Mouse (Mus musculus): ENCODE data around the gene Fam71d. TPM values are rescaled to one million over a fixed set of nuclear protein-coding genes. Genes with fewer than 3 reads are reported as not detected.

The Fam71d gene
- polyA plus RNA-seq, 2 experiments = not detected

DNA sequence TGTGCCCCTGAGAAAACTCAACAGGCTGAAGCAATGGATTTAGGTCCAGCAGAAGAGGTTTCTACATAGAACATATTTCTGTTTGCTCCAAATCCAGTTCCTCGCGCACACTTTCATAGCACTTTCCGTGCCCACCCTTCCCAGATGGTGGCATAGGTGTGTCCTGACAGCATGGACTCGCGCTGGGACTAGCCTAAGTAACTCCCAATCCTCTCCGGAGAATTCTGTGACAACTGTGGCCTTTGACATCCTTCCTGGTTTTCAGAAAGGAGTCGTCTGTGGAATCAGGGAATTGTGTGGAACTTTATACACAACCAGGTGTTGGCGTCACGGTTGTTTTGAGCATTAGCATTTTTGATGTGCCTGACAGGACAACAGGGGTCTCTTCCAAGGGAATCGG lies 56.8 kb downstream of the Fam71d start:
- H3K4me1 ChIP-seq (ENCODE audit: control insufficient read depth, insufficient read depth, low read length) = peaks cover 8% of the 10 kb centered on the region; the same call in 1 of the 2 replicates
- DNase-seq (ENCODE audit: low spot score) = no peak
- under 1% methylated on average over 10 of the region's 10 CpGs for WGBS
- H3K9me3 ChIP-seq (ENCODE audit: control insufficient read depth, low read length) = no peaks in the 10 kb centered on the region
- peak overlapping the region; percentile 60 for H3K9ac ChIP-seq (ENCODE audit: low read depth, low read length, severe bottlenecking)
- TF ChIP-seq POLR2A (IDR thresholded peaks at IDR 0.05; ENCODE audit: borderline replicate concordance, extremely low read depth, insufficient read depth, insufficient read length) = no peak
- ATAC-seq (ENCODE audit: low FRiP score, low read depth) = no peak
- no peaks in the 10 kb centered on the region for H3K27me3 ChIP-seq (ENCODE audit: control insufficient read depth, insufficient read depth, low read length)
- no peaks in the 10 kb centered on the region for H3K36me3 ChIP-seq (ENCODE audit: control insufficient read depth, insufficient read depth, low read length)
- H3K4me3 ChIP-seq (replicated peaks; ENCODE audit: low read length) = peak overlapping the region; percentile 82
- 0 out of 2 replicates have a peak overlapping the region, but pooled peaks have one; percentile 43 for H3K27ac ChIP-seq (replicated peaks; ENCODE audit: low read depth, low read length)
- peak overlapping the region; percentile 90 for H3K4me2 ChIP-seq (replicated peaks; ENCODE audit: low read depth, low read length, severe bottlenecking)

DNA sequence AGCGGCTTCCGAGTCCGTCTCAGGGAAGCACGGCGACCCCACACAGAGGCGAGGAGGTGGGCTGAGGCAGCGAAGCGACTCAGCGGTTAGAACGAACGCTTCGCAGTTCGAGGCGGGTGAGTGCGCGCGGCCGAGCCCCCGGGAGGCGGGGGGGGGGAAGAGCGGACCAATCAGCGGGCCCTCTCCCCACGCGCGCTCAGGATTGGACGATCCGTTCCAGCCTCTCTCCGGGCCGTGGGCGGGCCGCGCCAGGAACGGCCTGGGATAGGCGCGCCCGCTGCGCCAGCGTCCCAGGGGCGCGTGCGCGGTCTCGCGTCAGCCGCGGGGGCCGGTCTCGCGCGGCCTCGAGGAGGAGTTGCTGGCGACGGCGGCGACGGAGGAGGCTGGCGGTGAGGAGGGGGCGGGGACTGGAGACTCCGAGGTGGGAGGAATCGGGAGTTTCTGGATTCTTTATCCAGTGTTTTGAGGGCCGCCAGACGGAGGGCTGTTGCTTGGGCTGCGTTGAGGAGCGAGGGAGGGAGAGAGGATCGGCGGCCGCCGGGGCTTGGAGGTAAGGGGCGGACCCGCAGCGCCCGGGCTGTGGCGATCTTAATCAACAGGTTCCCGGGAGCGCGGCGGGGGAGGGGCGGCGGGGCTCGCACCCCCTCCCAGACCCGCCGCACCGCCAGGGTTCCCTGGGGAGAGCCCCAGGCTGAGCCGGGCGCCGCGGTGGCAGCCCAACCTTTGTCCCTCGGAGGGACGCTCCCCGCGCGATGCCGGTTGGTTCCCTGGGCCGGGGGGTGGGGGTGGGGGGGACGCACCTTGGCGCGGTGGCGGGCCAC lies 57.4 kb downstream of the Fam71d start, which contains the start of gene Mpp5:
Gene Mpp5 (plus strand): TSS at position 351 of the 821 bp plus-strand sequence.
- H3K4me3 ChIP-seq (replicated peaks; ENCODE audit: low read length) = peak within 1 kb of the TSS; percentile 82
- ATAC-seq (ENCODE audit: low FRiP score, low read depth) = peak; percentile 99
- 1% methylated on average over 54 of the region's 98 CpGs for WGBS

DNA sequence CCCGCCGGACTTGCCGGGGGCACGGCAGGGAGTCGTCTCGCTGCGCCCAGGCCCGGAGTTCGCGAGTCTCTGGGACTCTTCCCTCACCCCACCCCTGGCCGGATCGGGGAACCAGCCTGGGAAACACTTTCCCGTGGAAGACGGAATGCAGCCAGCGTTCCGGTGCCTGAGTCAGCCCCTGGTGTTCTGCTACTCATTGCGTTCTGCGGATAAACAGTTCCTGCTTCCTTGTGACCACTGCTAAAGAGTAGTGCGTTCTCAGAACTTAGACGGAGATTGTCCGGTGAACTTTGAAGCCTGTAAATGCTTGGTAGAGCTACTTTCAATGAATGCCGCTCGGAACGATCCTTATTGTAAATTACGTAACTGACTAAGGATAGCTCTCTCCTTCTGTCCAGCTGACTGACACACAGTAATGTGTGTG lies 58.1 kb downstream of the Fam71d start:
- Histone ChIP-seq H3K4me1 (ENCODE audit: control insufficient read depth, insufficient read depth, low read length) (peaks cover 8% of the 10 kb centered on the region; the same call in 1 of the 2 replicates), H3K27me3 (ENCODE audit: control insufficient read depth, insufficient read depth, low read length) (no peaks in the 10 kb centered on the region), H3K4me3 (replicated peaks; ENCODE audit: low read length) (peak overlapping the region; percentile 82), H3K4me2 (replicated peaks; ENCODE audit: low read depth, low read length, severe bottlenecking) (peak overlapping the region; percentile 49), H3K9me3 (ENCODE audit: control insufficient read depth, low read length) (no peaks in the 10 kb centered on the region), H3K36me3 (ENCODE audit: control insufficient read depth, insufficient read depth, low read length) (no peaks in the 10 kb centered on the region), H3K27ac (replicated peaks; ENCODE audit: low read depth, low read length) (peak overlapping the region; percentile 97), H3K9ac (ENCODE audit: low read depth, low read length, severe bottlenecking) (peak overlapping the region; percentile 93)
- DNase-seq (ENCODE audit: low spot score) (peak; percentile 45), ATAC-seq (ENCODE audit: low FRiP score, low read depth) (peak; percentile 24)
- WGBS = under 1% methylated on average over 18 of the region's 25 CpGs
- TF ChIP-seq POLR2A (IDR thresholded peaks at IDR 0.05; ENCODE audit: borderline replicate concordance, extremely low read depth, insufficient read depth, insufficient read length) = no peak

More for the DNA sequence above, 57.4 kb downstream of the Fam71d start, which contains the start of gene Mpp5:
- Histone ChIP-seq H3K27ac (replicated peaks; ENCODE audit: low read depth, low read length) (peak within 1 kb of the TSS; percentile 97), H3K9me3 (ENCODE audit: control insufficient read depth, low read length) (no peaks in the 10 kb centered on the region), H3K4me2 (replicated peaks; ENCODE audit: low read depth, low read length, severe bottlenecking) (peak within 1 kb of the TSS; percentile 90), H3K9ac (ENCODE audit: low read depth, low read length, severe bottlenecking) (peak within 1 kb of the TSS; percentile 93), H3K27me3 (ENCODE audit: control insufficient read depth, insufficient read depth, low read length) (no peaks in the 10 kb centered on the region), H3K4me1 (ENCODE audit: control insufficient read depth, insufficient read depth, low read length) (peaks cover 8% of the 10 kb centered on the region; the same call in 1 of the 2 replicates), H3K36me3 (ENCODE audit: control insufficient read depth, insufficient read depth, low read length) (no peaks in the 10 kb centered on the region)
- peak; percentile 98 for DNase-seq (ENCODE audit: low spot score)
- TF ChIP-seq POLR2A (IDR thresholded peaks at IDR 0.05; ENCODE audit: borderline replicate concordance, extremely low read depth, insufficient read depth, insufficient read length) = peak; percentile 82; the same call in 1 of the 2 replicates

DNA sequence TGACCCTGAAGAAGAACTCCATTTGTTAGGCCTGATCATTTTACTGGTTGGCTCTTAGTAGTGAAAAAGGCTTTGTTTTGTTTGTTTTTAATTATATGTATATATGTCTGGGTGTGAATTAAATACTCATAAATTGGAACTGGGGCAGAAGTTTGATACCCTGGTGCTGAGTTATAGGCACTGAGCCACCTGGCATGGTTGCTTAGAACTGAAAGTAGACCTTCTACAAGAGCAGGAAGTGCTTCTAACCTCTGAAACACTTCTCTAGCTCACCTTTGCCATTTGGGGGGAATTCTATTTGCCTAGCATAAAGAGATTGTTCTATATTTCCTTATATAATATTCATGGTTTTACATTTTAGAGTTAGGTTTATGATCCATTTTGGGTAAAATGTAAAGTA lies 70.6 kb downstream of the Fam71d start:
- Histone ChIP-seq H3K9me3 (ENCODE audit: control insufficient read depth, low read length) (no peaks in the 10 kb centered on the region), H3K36me3 (ENCODE audit: control insufficient read depth, insufficient read depth, low read length) (no peaks in the 10 kb centered on the region), H3K9ac (ENCODE audit: low read depth, low read length, severe bottlenecking) (no peak overlapping the region), H3K4me2 (replicated peaks; ENCODE audit: low read depth, low read length, severe bottlenecking) (no peak overlapping the region), H3K4me1 (ENCODE audit: control insufficient read depth, insufficient read depth, low read length) (no peaks in the 10 kb centered on the region), H3K27ac (replicated peaks; ENCODE audit: low read depth, low read length) (no peak overlapping the region), H3K27me3 (ENCODE audit: control insufficient read depth, insufficient read depth, low read length) (no peaks in the 10 kb centered on the region), H3K4me3 (replicated peaks; ENCODE audit: low read length) (no peak overlapping the region)
- no peak for DNase-seq (ENCODE audit: low spot score)
- no peak for TF ChIP-seq POLR2A (IDR thresholded peaks at IDR 0.05; ENCODE audit: borderline replicate concordance, extremely low read depth, insufficient read depth, insufficient read length)
- no peak for ATAC-seq (ENCODE audit: low FRiP score, low read depth)

DNA sequence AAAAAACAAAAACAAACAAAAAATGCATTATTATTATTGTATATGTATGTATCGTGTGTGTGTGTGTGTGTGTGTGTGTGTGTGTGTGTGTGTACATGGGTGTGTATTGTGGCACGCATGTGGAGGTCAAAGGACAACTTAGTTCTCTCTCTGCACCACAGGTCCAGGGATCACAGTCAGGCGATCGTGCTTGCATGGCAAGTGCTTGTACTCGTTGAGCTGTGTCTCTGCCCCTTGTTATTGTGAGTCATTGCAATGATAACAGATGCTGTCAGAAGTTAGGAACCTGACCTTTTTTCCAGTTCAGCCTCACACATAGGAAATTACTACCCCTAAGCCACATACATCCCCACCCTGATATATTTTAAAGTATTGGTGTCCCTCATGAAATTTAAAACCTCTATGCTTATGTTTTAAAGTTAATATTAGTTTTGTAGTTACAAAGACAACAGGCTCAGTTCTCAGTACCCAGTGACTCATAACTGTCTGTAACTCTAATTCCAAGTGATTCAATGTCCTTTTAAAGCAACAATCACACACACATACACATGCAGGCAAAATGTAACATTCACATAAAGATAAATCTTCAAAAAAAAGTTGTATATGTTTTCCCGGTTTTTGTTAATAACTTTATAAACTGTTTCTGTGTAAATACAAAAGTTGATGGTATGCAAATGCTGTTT lies 77.8 kb downstream of the Fam71d start:
- H3K27ac ChIP-seq (replicated peaks; ENCODE audit: low read depth, low read length) = no peak overlapping the region
- DNase-seq (ENCODE audit: low spot score) (no peak), ATAC-seq (ENCODE audit: low FRiP score, low read depth) (no peak)
- no peak overlapping the region for H3K9ac ChIP-seq (ENCODE audit: low read depth, low read length, severe bottlenecking)
- TF ChIP-seq POLR2A (IDR thresholded peaks at IDR 0.05; ENCODE audit: borderline replicate concordance, extremely low read depth, insufficient read depth, insufficient read length) = no peak
- no peaks in the 10 kb centered on the region for H3K9me3 ChIP-seq (ENCODE audit: control insufficient read depth, low read length)
- WGBS = 84% methylated on average over 6 of the region's 6 CpGs
- H3K36me3 ChIP-seq (ENCODE audit: control insufficient read depth, insufficient read depth, low read length) = no peaks in the 10 kb centered on the region
- no peak overlapping the region for H3K4me3 ChIP-seq (replicated peaks; ENCODE audit: low read length)
- no peaks in the 10 kb centered on the region for H3K4me1 ChIP-seq (ENCODE audit: control insufficient read depth, insufficient read depth, low read length)
- no peaks in the 10 kb centered on the region for H3K27me3 ChIP-seq (ENCODE audit: control insufficient read depth, insufficient read depth, low read length)
- no peak overlapping the region for H3K4me2 ChIP-seq (replicated peaks; ENCODE audit: low read depth, low read length, severe bottlenecking)

Measured in limb, embryonic 14.5 days (tissue).